Mouse (Mus musculus) midbrain, embryonic 15.5 days (tissue): ENCODE results near the gene Trir. TPM values are rescaled to one million over a fixed set of nuclear protein-coding genes. Genes with fewer than 3 reads are reported as not detected.

Experiments
- ATAC-seq: fragments of 200-750 bp; cut with Nextera tagmentation; replicated peaks from 2 replicates; pipeline ENCODE4 v1.8.0; 2017; ENCODE audit warnings: moderate TSS enrichment
- H3K27ac ChIP-seq: fragments of 300-500 bp; sonication (generic); 2 replicates; pipeline ENCODE4 v1.5.1; 2015; ENCODE audit warnings: mild to moderate bottlenecking, inconsistent platforms
- H3K27me3 ChIP-seq: fragments of 300-500 bp; sonication (generic); replicated peaks from 2 replicates; pipeline ENCODE4 v1.6.1; 2015; ENCODE audit warnings: inconsistent platforms
- H3K36me3 ChIP-seq: fragments of 300-500 bp; sonication (generic); replicated peaks from 2 replicates; pipeline ENCODE4 v1.6.1; 2015; ENCODE audit warnings: inconsistent platforms
- H3K4me1 ChIP-seq: fragments of 300-500 bp; sonication (generic); 2 replicates; pipeline ENCODE4 v1.6.1; 2015; ENCODE audit warnings: inconsistent platforms
- H3K4me2 ChIP-seq: fragments of 300-500 bp; sonication (generic); 2 replicates; pipeline ENCODE4 v1.6.1; 2015; ENCODE audit warnings: inconsistent platforms, mild to moderate bottlenecking, moderate library complexity
- H3K4me3 ChIP-seq: fragments of 300-500 bp; sonication (generic); 2 replicates; pipeline ENCODE4 v1.5.1; 2015; ENCODE audit warnings: mild to moderate bottlenecking, inconsistent platforms
- H3K9ac ChIP-seq: fragments of 300-500 bp; sonication (generic); 2 replicates; pipeline ENCODE4 v1.6.1; 2015; ENCODE audit warnings: mild to moderate bottlenecking, inconsistent platforms
- H3K9me3 ChIP-seq: fragments of 300-500 bp; sonication (generic); 2 replicates; pipeline ENCODE4 v1.6.1; 2016; ENCODE audit warnings: inconsistent platforms
- whole genome bisulfite sequencing: fragments of 180-500 bp; shearing (Covaris S2); methylation state at CpG from one replicate; pipeline ENCODE4 v1.1.7; 2015; ENCODE audit warnings: mixed read lengths; 5-methylcytosine and 5-hydroxymethylcytosine counted together
- polyA plus RNA-seq: library from polyadenylated mRNA; unstranded; fragments of >200 nt; fragmentation: Nextera tagmentation; extraction: Ambion mirVana; gene quantifications from 2 replicates; pipeline ENCODE4 v1.2.1, GENCODE M21; 2015

Gene Trir
- polyA plus RNA-seq, 1 experiment from 2014 or later, result 124 TPM

GRCm38 (mm10) chr8:85059879-85060616 is 33.4 kb downstream of the Trir start, which contains the start of gene Fbxw9:
Gene Fbxw9, plus strand, starts transcription at chr8:85060055.
- Histone ChIP-seq H3K4me2 (peak within 1 kb of the TSS; percentile 83), H3K27me3 (no peaks in the 10 kb centered on the region), H3K4me1 (peaks cover 19% of the 10 kb centered on the region), H3K27ac (peak within 1 kb of the TSS; percentile 76), H3K36me3 (peaks cover 16% of the 10 kb centered on the region), H3K4me3 (peak within 1 kb of the TSS; percentile 75), H3K9me3 (no peaks in the 10 kb centered on the region), H3K9ac (peak within 1 kb of the TSS; percentile 63)
- WGBS, result under 1% methylated on average over 53 of the region's 53 CpGs
- ATAC-seq, result peak; percentile 93

DNA sequence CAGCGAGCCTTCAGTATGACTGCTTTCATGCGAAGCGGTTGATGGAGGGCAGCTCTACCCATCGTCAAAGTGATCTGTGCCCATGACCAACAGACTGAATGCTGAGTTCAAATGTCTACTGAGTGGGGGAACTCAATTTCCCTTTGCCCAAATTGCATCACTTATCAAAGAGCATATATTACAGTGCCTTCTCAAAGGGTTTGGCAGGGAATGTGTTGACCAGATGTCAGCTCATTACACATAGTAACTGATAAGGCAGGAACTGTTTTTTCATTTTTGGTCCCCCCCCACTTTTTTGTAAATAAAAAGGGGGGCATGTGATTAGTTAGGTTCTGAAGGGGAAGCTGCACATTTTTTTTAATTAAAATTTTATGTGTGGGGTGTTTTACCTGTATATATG is 36.0 kb downstream of the Trir start:
- WGBS, result 99% methylated on average over 4 of the region's 4 CpGs
- Histone ChIP-seq H3K4me1 (peaks cover 19% of the 10 kb centered on the region), H3K27me3 (no peaks in the 10 kb centered on the region), H3K9ac (no peak overlapping the region), H3K27ac (no peak overlapping the region), H3K4me2 (no peak overlapping the region), H3K36me3 (peaks cover 10% of the 10 kb centered on the region; the same call in 1 of the 2 replicates), H3K9me3 (no peaks in the 10 kb centered on the region), H3K4me3 (no peak overlapping the region)
- ATAC-seq, result no peak

DNA sequence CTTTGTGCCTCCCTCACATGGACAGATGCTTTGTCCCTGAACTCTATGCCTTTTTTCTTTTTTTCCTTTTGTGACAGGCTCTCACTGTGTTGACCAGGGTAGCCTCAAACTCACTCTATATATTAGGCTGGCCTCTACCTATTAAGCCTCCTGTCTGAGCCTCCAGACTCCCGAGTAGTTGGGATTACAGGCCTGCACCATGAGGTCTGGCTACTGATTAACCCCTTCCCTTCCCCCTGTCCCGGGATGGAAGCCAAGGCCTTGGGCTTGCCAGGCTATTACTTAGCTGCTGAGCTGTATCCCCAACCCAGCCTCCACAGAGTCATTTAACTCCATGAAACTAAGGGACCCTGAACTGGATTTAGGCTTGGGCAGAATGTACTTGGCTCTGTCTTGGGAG is 38.6 kb downstream of the Trir start:
- peaks cover 19% of the 10 kb centered on the region for H3K4me1 ChIP-seq
- ATAC-seq, result no peak
- H3K9me3 ChIP-seq, result no peaks in the 10 kb centered on the region
- 44% methylated on average over 2 of the region's 2 CpGs for WGBS
- H3K4me2 ChIP-seq, result no peak overlapping the region
- no peak overlapping the region for H3K9ac ChIP-seq
- no peak overlapping the region for H3K27ac ChIP-seq
- H3K27me3 ChIP-seq, result no peaks in the 10 kb centered on the region
- no peak overlapping the region for H3K4me3 ChIP-seq
- peaks cover 10% of the 10 kb centered on the region; the same call in 1 of the 2 replicates for H3K36me3 ChIP-seq

DNA sequence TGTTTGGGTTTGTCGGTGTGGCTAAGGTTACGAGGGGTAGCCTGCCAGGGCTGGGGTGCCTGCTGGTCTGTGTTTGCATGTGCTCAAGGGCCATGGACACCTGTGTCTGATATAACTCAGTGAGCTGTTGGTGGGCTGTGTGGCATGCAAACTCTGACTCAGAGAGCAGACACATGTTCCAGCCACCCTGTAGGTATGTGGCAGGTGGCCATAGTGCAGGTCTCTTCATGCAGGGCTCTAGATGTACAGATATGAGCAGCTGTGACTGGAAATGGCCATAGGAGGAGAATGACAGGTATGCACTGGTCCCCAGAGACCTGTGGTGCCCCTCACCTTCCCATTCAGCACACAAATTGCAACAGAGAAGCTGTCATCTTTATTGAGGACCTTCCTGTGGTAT is 40.5 kb downstream of the Trir start:
- ATAC-seq, result no peak
- Histone ChIP-seq H3K9ac (0 out of 2 replicates have a peak overlapping the region, but pooled peaks have one; percentile 5), H3K4me3 (no peak overlapping the region), H3K36me3 (peaks cover 10% of the 10 kb centered on the region; the same call in 1 of the 2 replicates), H3K9me3 (no peaks in the 10 kb centered on the region), H3K27me3 (no peaks in the 10 kb centered on the region), H3K4me1 (peaks cover 10% of the 10 kb centered on the region), H3K27ac (no peak overlapping the region), H3K4me2 (no peak overlapping the region)
- 93% methylated on average over 2 of the region's 2 CpGs for WGBS

GRCm38 (mm10) chr8:85067982-85068381 is 41.4 kb downstream of the Trir start, which contains the start of gene Gm5741:
Gene Gm5741, minus strand, starts transcription at chr8:85067982.
- Histone ChIP-seq H3K9ac (0 out of 2 replicates have a peak within 1 kb of the TSS, but pooled peaks have one; percentile 5), H3K27ac (no peak within 1 kb of the TSS), H3K4me3 (no peak within 1 kb of the TSS), H3K27me3 (no peaks in the 10 kb centered on the region), H3K4me2 (no peak within 1 kb of the TSS), H3K9me3 (no peaks in the 10 kb centered on the region), H3K4me1 (peaks cover 17% of the 10 kb centered on the region), H3K36me3 (peaks cover 10% of the 10 kb centered on the region; the same call in 1 of the 2 replicates)
- no peak for ATAC-seq

GRCm38 (mm10) chr8:85071041-85071440 is 44.4 kb downstream of the Trir start:
- no peaks in the 10 kb centered on the region for H3K27me3 ChIP-seq
- H3K9me3 ChIP-seq, result no peaks in the 10 kb centered on the region
- no peak for ATAC-seq
- 85% methylated on average over 5 of the region's 5 CpGs for WGBS
- H3K9ac ChIP-seq, result no peak overlapping the region
- peaks cover 22% of the 10 kb centered on the region for H3K4me1 ChIP-seq
- H3K4me2 ChIP-seq, result peak overlapping the region; percentile 76
- peak overlapping the region; percentile 79 for H3K4me3 ChIP-seq
- H3K36me3 ChIP-seq, result peaks cover 23% of the 10 kb centered on the region
- H3K27ac ChIP-seq, result peak overlapping the region; percentile 90

DNA sequence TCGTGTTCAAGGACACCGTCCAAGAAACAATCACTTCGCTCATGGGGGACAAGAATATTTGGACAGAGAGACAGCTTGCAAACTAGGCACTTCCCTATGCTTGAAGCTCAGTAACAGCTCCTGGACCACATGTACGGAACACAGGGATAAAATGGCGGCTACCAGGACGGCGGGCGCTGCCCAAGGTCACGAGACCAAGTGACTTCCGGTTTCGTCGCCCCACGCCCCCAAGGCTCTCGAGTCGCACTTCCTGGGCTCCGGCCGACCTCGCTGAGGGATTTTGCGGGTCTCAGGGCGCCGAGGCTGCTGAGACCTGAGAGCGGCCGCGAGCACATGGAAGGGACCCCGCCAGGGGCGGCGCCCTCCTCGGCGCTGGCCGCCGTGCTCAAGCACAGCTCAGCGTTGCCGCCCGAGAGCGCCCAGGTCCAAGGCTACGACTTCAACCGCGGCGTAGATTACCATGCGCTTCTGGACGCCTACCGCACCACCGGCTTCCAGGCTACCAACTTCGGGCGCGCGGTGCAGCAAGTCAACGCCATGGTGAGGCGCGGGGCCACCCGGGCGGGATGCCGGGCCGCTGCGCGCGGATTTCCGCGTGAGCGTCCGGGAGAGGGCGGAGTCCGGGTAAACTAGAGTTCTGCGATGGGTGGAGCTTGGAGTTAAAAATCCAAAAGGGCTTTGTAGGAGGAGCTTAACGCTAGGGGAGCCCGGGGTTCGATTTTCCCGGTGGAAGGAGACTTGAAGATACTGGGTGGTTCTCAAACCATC is 45.1 kb downstream of the Trir start, which contains the start of gene Dhps:
TSS of gene Dhps (plus strand) at position 244 of the 768 bp plus-strand sequence.
- Histone ChIP-seq H3K27me3 (no peaks in the 10 kb centered on the region), H3K4me2 (peak within 1 kb of the TSS; percentile 76), H3K4me1 (peaks cover 22% of the 10 kb centered on the region), H3K4me3 (peak within 1 kb of the TSS; percentile 79), H3K27ac (peak within 1 kb of the TSS; percentile 90), H3K36me3 (peaks cover 19% of the 10 kb centered on the region), H3K9me3 (no peaks in the 10 kb centered on the region), H3K9ac (peak within 1 kb of the TSS; percentile 70)
- WGBS, result under 1% methylated on average over 68 of the region's 68 CpGs
- peak; percentile 90 for ATAC-seq

DNA sequence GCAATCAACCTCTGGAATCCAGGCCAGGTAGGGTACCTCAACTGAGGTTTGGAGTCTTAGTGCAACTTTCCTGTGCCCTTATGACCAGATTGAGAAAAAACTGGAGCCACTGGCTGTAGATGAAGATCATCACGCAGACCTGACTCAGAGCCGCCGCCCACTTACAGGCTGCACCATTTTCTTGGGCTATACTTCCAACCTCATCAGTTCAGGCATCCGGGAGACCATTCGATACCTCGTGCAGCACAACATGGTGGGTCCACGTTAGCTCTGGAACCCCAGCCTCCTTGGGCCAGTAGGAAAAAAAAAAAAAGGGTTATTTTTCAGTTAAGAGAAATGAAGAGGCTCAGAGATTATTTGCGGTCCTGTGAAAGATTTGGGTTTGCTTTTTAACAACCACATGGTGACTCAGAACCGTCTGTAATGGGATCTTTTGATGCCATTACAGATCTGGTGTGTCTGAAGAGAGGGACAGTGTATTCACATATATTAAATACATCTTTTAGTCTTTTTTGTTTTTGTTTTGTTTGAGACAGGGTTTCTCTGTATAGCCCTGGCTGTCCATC is 45.8 kb downstream of the Trir start:
- H3K36me3 ChIP-seq, result peaks cover 19% of the 10 kb centered on the region
- H3K9me3 ChIP-seq, result no peaks in the 10 kb centered on the region
- peak overlapping the region; percentile 70 for H3K9ac ChIP-seq
- ATAC-seq, result no peak
- 42% methylated on average over 9 of the region's 9 CpGs for WGBS
- peak overlapping the region; percentile 76 for H3K4me2 ChIP-seq
- H3K4me1 ChIP-seq, result peaks cover 22% of the 10 kb centered on the region
- H3K27me3 ChIP-seq, result no peaks in the 10 kb centered on the region
- H3K4me3 ChIP-seq, result peak overlapping the region; percentile 79
- peak overlapping the region; percentile 90 for H3K27ac ChIP-seq

- H3K4me3 ChIP-seq, result 0 out of 2 replicates have a peak overlapping the region, but pooled peaks have one; percentile 79
- no peak overlapping the region; the same call in 1 of the 2 replicates for H3K4me2 ChIP-seq
Observed at GRCm38 (mm10) chr8:85073041-85073612, 46.5 kb downstream of the Trir start.

GRCm38 (mm10) chr8:85074167-85074566 is 47.5 kb downstream of the Trir start:
- WGBS, result 87% methylated on average over 10 of the region's 10 CpGs
- peaks cover 22% of the 10 kb centered on the region for H3K4me1 ChIP-seq
- H3K4me3 ChIP-seq, result no peak overlapping the region
- no peaks in the 10 kb centered on the region for H3K9me3 ChIP-seq
- H3K27me3 ChIP-seq, result no peaks in the 10 kb centered on the region
- no peak overlapping the region for H3K27ac ChIP-seq
- no peak overlapping the region for H3K4me2 ChIP-seq
- peaks cover 19% of the 10 kb centered on the region for H3K36me3 ChIP-seq
- no peak overlapping the region for H3K9ac ChIP-seq
- ATAC-seq, result no peak

More at GRCm38 (mm10) chr8:85073041-85073612, 46.5 kb downstream of the Trir start:
- WGBS, result 93% methylated on average over 15 of the region's 15 CpGs
- Histone ChIP-seq H3K36me3 (peaks cover 19% of the 10 kb centered on the region), H3K9ac (no peak overlapping the region), H3K27ac (no peak overlapping the region), H3K27me3 (no peaks in the 10 kb centered on the region), H3K9me3 (no peaks in the 10 kb centered on the region), H3K4me1 (peaks cover 22% of the 10 kb centered on the region)
- no peak for ATAC-seq

DNA sequence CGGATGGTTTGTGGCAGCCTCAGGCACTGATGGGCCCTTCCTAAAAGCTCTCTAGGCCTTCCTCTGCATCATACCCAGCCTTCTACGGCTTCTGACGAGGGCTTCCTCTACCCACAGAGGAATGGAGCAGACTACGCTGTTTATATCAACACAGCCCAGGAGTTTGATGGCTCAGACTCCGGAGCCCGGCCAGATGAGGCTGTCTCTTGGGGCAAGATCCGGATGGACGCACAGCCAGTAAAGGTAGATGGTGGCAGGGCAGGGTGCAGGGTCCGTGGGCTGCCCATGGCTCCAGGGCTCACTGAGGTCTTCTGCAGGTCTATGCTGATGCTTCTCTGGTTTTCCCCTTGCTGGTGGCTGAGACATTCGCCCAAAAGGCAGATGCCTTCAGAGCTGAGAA is 48.0 kb downstream of the Trir start:
- H3K4me2 ChIP-seq, result no peak overlapping the region
- no peak overlapping the region for H3K4me3 ChIP-seq
- ATAC-seq, result no peak
- H3K36me3 ChIP-seq, result peaks cover 19% of the 10 kb centered on the region
- H3K27me3 ChIP-seq, result no peaks in the 10 kb centered on the region
- H3K4me1 ChIP-seq, result peaks cover 26% of the 10 kb centered on the region
- no peak overlapping the region for H3K9ac ChIP-seq
- 93% methylated on average over 10 of the region's 10 CpGs for WGBS
- no peak overlapping the region for H3K27ac ChIP-seq
- no peaks in the 10 kb centered on the region for H3K9me3 ChIP-seq

DNA sequence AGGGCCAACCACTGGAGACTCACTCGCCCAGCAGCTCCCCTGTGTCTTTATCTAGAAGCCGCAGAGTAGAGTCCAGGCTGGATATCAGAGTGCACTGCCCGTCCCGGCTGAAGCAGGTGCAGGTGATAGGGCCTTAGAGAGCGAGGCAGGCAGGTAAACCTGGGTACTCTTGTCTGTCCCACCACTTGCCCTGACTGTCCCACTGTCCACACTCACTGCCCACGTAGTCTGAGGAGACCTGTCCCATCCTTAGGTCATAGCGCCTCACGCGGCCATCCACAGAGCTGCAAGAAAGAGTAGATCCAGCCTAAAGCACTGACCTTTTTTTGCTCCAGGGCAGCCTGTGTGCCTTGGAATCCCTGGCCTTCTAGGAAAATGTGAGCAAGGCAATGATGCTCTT is 49.4 kb downstream of the Trir start:
- no peak overlapping the region for H3K4me2 ChIP-seq
- H3K9ac ChIP-seq, result no peak overlapping the region
- no peak overlapping the region for H3K4me3 ChIP-seq
- peaks cover 27% of the 10 kb centered on the region for H3K4me1 ChIP-seq
- H3K9me3 ChIP-seq, result no peaks in the 10 kb centered on the region
- ATAC-seq, result no peak
- H3K36me3 ChIP-seq, result peaks cover 19% of the 10 kb centered on the region
- no peaks in the 10 kb centered on the region for H3K27me3 ChIP-seq
- whole genome bisulfite sequencing, result 74% methylated on average over 9 of the region's 9 CpGs
- no peak overlapping the region for H3K27ac ChIP-seq
